Mouse (Mus musculus): ENCODE results near the gene Agfg2. TPM values are rescaled to one million over a fixed set of nuclear protein-coding genes. Genes with fewer than 3 reads are reported as not detected.

Agfg2 gene
- polyA plus RNA-seq, 1 experiment from 2014 or later = 16.4 TPM

DNA sequence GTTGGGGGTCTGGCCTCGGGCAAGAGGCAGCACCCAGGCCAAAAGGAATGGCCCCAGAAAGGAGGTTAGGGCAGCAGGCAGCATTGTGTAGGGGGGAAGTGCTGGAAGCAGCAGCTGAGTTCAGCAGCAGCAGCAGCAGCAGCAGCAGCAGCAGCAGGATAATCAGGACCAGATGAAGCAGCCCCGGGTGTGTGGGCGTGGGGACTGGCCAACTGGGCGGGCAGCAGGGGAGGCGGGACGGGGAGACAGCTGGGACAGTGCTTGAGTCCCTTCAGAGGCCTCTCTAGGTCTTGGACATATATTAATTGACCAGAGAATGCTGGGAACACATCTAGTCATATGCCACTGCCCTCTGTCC lies 73.3 kb downstream of the Agfg2 start:
- Histone ChIP-seq H3K36me3 (no peaks in the 10 kb centered on the region), H3K9me3 (no peaks in the 10 kb centered on the region), H3K27me3 (peaks cover 28% of the 10 kb centered on the region), H3K27ac (peak overlapping the region; percentile 48; the same call in 1 of the 2 replicates), H3K4me1 (replicated peaks) (peaks cover 40% of the 10 kb centered on the region), H3K9ac (no peak overlapping the region), H3K4me2 (peak overlapping the region; percentile 21; the same call in 1 of the 2 replicates), H3K4me3 (no peak overlapping the region)
- ATAC-seq (ENCODE audit: low FRiP score) = no peak
- 24% methylated on average over 6 of the region's 6 CpGs for WGBS

GRCm38 (mm10) chr5:137610548-137611244 lies 73.8 kb downstream of the Agfg2 start:
- peak overlapping the region; percentile 21 for H3K4me2 ChIP-seq
- H3K9me3 ChIP-seq = no peaks in the 10 kb centered on the region
- 19% methylated on average over 11 of the region's 12 CpGs for WGBS
- H3K36me3 ChIP-seq = no peaks in the 10 kb centered on the region
- no peak overlapping the region for H3K9ac ChIP-seq
- peak overlapping the region; percentile 48; the same call in 1 of the 2 replicates for H3K27ac ChIP-seq
- H3K4me1 ChIP-seq (replicated peaks) = peaks cover 40% of the 10 kb centered on the region
- no peak overlapping the region for H3K4me3 ChIP-seq
- peaks cover 28% of the 10 kb centered on the region for H3K27me3 ChIP-seq
- no peak for ATAC-seq (ENCODE audit: low FRiP score)

DNA sequence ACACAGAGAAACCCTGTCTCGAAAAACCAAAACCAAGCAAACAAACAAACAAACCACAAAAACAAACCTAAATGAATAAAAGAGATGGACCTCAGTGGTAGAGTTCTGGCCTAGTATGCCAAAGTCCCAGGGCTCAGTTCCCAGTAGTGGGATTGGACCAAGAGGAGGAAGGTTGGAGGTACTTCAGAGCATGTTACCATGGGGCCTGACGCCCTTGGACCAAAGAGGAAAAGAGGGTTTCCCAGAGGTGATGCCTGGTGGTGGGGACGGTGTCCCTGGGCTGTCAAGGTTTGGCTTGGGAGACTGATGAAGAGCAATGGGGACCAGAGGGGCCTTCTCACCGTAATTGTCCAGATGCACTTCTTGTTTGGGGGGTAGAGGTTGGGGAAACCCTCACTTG lies 74.5 kb downstream of the Agfg2 start:
- Histone ChIP-seq H3K9ac (no peak overlapping the region), H3K4me2 (no peak overlapping the region; the same call in 1 of the 2 replicates), H3K4me1 (replicated peaks) (peaks cover 40% of the 10 kb centered on the region), H3K36me3 (no peaks in the 10 kb centered on the region), H3K27me3 (peaks cover 28% of the 10 kb centered on the region), H3K27ac (no peak overlapping the region), H3K9me3 (no peaks in the 10 kb centered on the region), H3K4me3 (no peak overlapping the region)
- 73% methylated on average over 4 of the region's 4 CpGs for WGBS
- no peak for ATAC-seq (ENCODE audit: low FRiP score)

- 59% methylated on average over 3 of the region's 3 CpGs for WGBS
- H3K4me1 ChIP-seq (replicated peaks) = peaks cover 40% of the 10 kb centered on the region
- no peak overlapping the region for H3K4me2 ChIP-seq
- H3K9me3 ChIP-seq = no peaks in the 10 kb centered on the region
- H3K4me3 ChIP-seq = no peak overlapping the region
- H3K27ac ChIP-seq = no peak overlapping the region
- peaks cover 28% of the 10 kb centered on the region for H3K27me3 ChIP-seq
- no peak overlapping the region for H3K9ac ChIP-seq
- H3K36me3 ChIP-seq = no peaks in the 10 kb centered on the region
- no peak for ATAC-seq (ENCODE audit: low FRiP score)
These were observed 75.2 kb downstream of the Agfg2 start for GRCm38 (mm10) chr5:137609292-137609691.

DNA sequence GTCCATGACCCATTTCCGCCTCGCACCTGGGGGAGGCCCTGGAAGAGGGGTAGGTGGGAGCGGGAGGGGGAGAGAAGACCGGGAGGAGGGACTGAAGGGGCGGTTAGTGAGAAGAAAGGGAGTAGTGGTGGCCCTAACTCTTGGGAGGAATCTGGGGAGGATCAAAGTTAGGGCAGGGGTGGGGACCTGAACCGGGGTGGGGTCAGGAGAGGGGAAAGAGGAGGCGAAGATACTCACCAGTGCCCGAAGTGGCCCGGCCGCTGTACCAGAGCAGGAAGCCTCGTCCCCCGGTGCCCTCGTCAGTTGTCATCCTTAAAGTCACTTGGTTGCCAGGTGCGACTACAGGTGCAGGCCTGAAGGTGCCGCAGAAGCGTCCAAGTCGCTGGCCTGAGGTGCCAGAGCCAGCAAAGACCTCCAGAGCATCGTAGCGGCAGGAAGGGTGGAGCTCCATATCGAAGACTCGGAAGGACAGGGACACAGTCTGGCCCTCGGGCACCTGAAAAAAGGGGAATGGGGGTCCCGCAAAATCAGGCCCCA lies 75.8 kb downstream of the Agfg2 start:
- Histone ChIP-seq H3K27ac (no peak overlapping the region), H3K9ac (peak overlapping the region; percentile 55; the same call in 1 of the 2 replicates), H3K27me3 (peaks cover 28% of the 10 kb centered on the region), H3K36me3 (no peaks in the 10 kb centered on the region), H3K4me2 (peak overlapping the region; percentile 40), H3K4me3 (peak overlapping the region; percentile 12; the same call in 1 of the 2 replicates), H3K9me3 (no peaks in the 10 kb centered on the region), H3K4me1 (replicated peaks) (peaks cover 40% of the 10 kb centered on the region)
- WGBS = 17% methylated on average over 23 of the region's 23 CpGs
- no peak for ATAC-seq (ENCODE audit: low FRiP score)

- no peak overlapping the region for H3K27ac ChIP-seq
- peak overlapping the region; percentile 55 for H3K9ac ChIP-seq
- H3K4me2 ChIP-seq = peak overlapping the region; percentile 40
- whole genome bisulfite sequencing = 16% methylated on average over 26 of the region's 26 CpGs
- H3K4me3 ChIP-seq = peak overlapping the region; percentile 12; the same call in 1 of the 2 replicates
- H3K9me3 ChIP-seq = no peaks in the 10 kb centered on the region
- no peak for ATAC-seq (ENCODE audit: low FRiP score)
- H3K27me3 ChIP-seq = peaks cover 28% of the 10 kb centered on the region
- peaks cover 43% of the 10 kb centered on the region for H3K4me1 ChIP-seq (replicated peaks)
- H3K36me3 ChIP-seq = no peaks in the 10 kb centered on the region
These were observed 76.5 kb downstream of the Agfg2 start for GRCm38 (mm10) chr5:137607860-137608653.

DNA sequence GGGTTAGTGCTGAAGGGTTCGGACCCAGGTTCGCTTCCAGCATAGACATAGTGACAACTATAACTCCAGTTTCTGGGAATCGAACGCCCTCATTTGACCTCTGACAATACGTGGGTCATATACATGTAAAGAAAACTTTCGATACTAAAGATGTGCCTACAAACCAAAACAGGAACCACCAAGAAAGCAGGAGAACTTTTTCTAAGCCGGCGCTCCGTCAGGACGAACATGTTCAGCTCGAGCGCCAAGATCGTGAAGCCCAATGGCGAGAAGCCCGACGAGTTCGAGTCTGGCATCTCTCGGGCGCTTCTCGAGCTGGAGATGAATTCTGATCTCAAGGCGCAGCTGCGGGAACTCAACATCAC lies 83.2 kb downstream of the Agfg2 start:
- Histone ChIP-seq H3K27me3 (no peaks in the 10 kb centered on the region), H3K4me3 (peak overlapping the region; percentile 77), H3K4me2 (peak overlapping the region; percentile 65), H3K36me3 (peaks cover 15% of the 10 kb centered on the region), H3K4me1 (replicated peaks) (peaks cover 32% of the 10 kb centered on the region), H3K27ac (no peak overlapping the region), H3K9me3 (no peaks in the 10 kb centered on the region), H3K9ac (peak overlapping the region; percentile 59)
- ATAC-seq (ENCODE audit: low FRiP score) = no peak
- WGBS = under 1% methylated on average over 22 of the region's 22 CpGs

- Histone ChIP-seq H3K9me3 (no peaks in the 10 kb centered on the region), H3K27me3 (no peaks in the 10 kb centered on the region), H3K9ac (peak within 1 kb of the TSS; percentile 91), H3K36me3 (peaks cover 15% of the 10 kb centered on the region), H3K27ac (peak within 1 kb of the TSS; percentile 88), H3K4me3 (peak within 1 kb of the TSS; percentile 77), H3K4me1 (replicated peaks) (peaks cover 32% of the 10 kb centered on the region), H3K4me2 (peak within 1 kb of the TSS; percentile 97)
- under 1% methylated on average over 41 of the region's 41 CpGs for WGBS
- peak; percentile 97 for ATAC-seq (ENCODE audit: low FRiP score)
These were observed 83.7 kb downstream of the Agfg2 start, which contains the start of gene Mospd3 for GRCm38 (mm10) chr5:137600619-137601364. Gene Mospd3, minus strand, starts transcription at chr5:137601058.

Other genes starting within 250 kb of the Agfg2 start
- gene Zan, start 207.7 kb downstream of the Agfg2 start, polyA plus RNA-seq (2015; fragmentation: Nextera tagmentation; extraction: Ambion mirVana) = 0.06 and 0.08 TPM in 2 replicates
- 82.2 and 85.1 TPM in 2 replicates for gene Pop7, start 182.2 kb downstream of the Agfg2 start, polyA plus RNA-seq (2015; fragmentation: Nextera tagmentation; extraction: Ambion mirVana)
- 17.9 and 19.5 TPM in 2 replicates for gene Gigyf1, start 166.2 kb downstream of the Agfg2 start, polyA plus RNA-seq (2015; fragmentation: Nextera tagmentation; extraction: Ambion mirVana)
- not detected in 2 replicates for gene Epo, start 151.5 kb downstream of the Agfg2 start, polyA plus RNA-seq (2015; fragmentation: Nextera tagmentation; extraction: Ambion mirVana)
- gene Gnb2, start 151.2 kb downstream of the Agfg2 start, polyA plus RNA-seq (2015; fragmentation: Nextera tagmentation; extraction: Ambion mirVana) = 529 and 536 TPM in 2 replicates
- 256 and 271 TPM in 2 replicates for gene Actl6b, start 131.2 kb downstream of the Agfg2 start, polyA plus RNA-seq (2015; fragmentation: Nextera tagmentation; extraction: Ambion mirVana)
- 3.4 and 3.8 TPM in 2 replicates for gene Tfr2, start 114.9 kb downstream of the Agfg2 start, polyA plus RNA-seq (2015; fragmentation: Nextera tagmentation; extraction: Ambion mirVana)
- gene Mospd3, start 83.7 kb downstream of the Agfg2 start, polyA plus RNA-seq (2015; fragmentation: Nextera tagmentation; extraction: Ambion mirVana) = 49.1 and 49.6 TPM in 2 replicates
- 22.8 and 26.4 TPM in 2 replicates for gene Pcolce, start 70.9 kb downstream of the Agfg2 start, polyA plus RNA-seq (2015; fragmentation: Nextera tagmentation; extraction: Ambion mirVana)
- gene Fbxo24, start 55.7 kb downstream of the Agfg2 start, polyA plus RNA-seq (2015; fragmentation: Nextera tagmentation; extraction: Ambion mirVana) = 0.17 and 0.21 TPM in 2 replicates
- gene Lrch4, start 55.6 kb downstream of the Agfg2 start, polyA plus RNA-seq (2015; fragmentation: Nextera tagmentation; extraction: Ambion mirVana) = 19.9 and 23.4 TPM in 2 replicates
- gene Gm20605, start 55.6 kb downstream of the Agfg2 start, polyA plus RNA-seq (2015; fragmentation: Nextera tagmentation; extraction: Ambion mirVana) = 7.9 and 8.9 TPM in 2 replicates
- gene Sap25, start 43.4 kb downstream of the Agfg2 start, polyA plus RNA-seq (2015; fragmentation: Nextera tagmentation; extraction: Ambion mirVana) = 4.8 and 5.2 TPM in 2 replicates
- 0.09 and 0.16 TPM in 2 replicates for gene Irs3, start 39.0 kb downstream of the Agfg2 start, polyA plus RNA-seq (2015; fragmentation: Nextera tagmentation; extraction: Ambion mirVana)
- gene Nyap1, start 56.9 kb upstream of the Agfg2 start, polyA plus RNA-seq (2015; fragmentation: Nextera tagmentation; extraction: Ambion mirVana) = 32.9 and 34.1 TPM in 2 replicates
- 61.1 and 62.5 TPM in 2 replicates for gene Tsc22d4, start 61.0 kb upstream of the Agfg2 start, polyA plus RNA-seq (2015; fragmentation: Nextera tagmentation; extraction: Ambion mirVana)
- gene Ppp1r35, start 94.1 kb upstream of the Agfg2 start, polyA plus RNA-seq (2015; fragmentation: Nextera tagmentation; extraction: Ambion mirVana) = 40.6 and 44.1 TPM in 2 replicates
- 10.7 and 11.1 TPM in 2 replicates for gene Mepce, start 102.9 kb upstream of the Agfg2 start, polyA plus RNA-seq (2015; fragmentation: Nextera tagmentation; extraction: Ambion mirVana)
- gene Zcwpw1, start 103.1 kb upstream of the Agfg2 start, polyA plus RNA-seq (2015; fragmentation: Nextera tagmentation; extraction: Ambion mirVana) = 10.6 and 12.3 TPM in 2 replicates
- 0.25 and 0.44 TPM in 2 replicates for gene Pilra, start 151.6 kb upstream of the Agfg2 start, polyA plus RNA-seq (2015; fragmentation: Nextera tagmentation; extraction: Ambion mirVana)
- gene Pilrb1, start 173.4 kb upstream of the Agfg2 start, polyA plus RNA-seq (2015; fragmentation: Nextera tagmentation; extraction: Ambion mirVana) = not detected in 2 replicates
- gene Pilrb2, start 187.1 kb upstream of the Agfg2 start, polyA plus RNA-seq (2015; fragmentation: Nextera tagmentation; extraction: Ambion mirVana) = not detected in 2 replicates
- not detected in 2 replicates for gene Cyp3a13, start 236.9 kb upstream of the Agfg2 start, polyA plus RNA-seq (2015; fragmentation: Nextera tagmentation; extraction: Ambion mirVana)